Mouse (Mus musculus): ENCODE data around the gene Scamp4. TPM values are rescaled to one million over a fixed set of nuclear protein-coding genes. Genes with fewer than 3 reads are reported as not detected.
"Not testable (repeated sequence)": the region's sequence is repeated elsewhere in the genome, so short reads cannot be mapped to it uniquely, and the experiment has no call there.

The Scamp4 gene
- polyA plus RNA-seq, 1 experiment from 2014 or later = 62.1 TPM

GRCm38 (mm10) chr10:80604988-80605387 is 2.3 kb downstream of the Scamp4 start:
- ATAC-seq (ENCODE audit: low FRiP score, low TSS enrichment) = no peak
- WGBS = 82% methylated on average over 2 of the region's 2 CpGs
- no peaks in the 10 kb centered on the region for H3K27me3 ChIP-seq (ENCODE audit: control insufficient read depth, insufficient read depth, low read length)
- DNase-seq = no peak
- H3K4me2 ChIP-seq (ENCODE audit: low read length) = no peak overlapping the region
- H3K9ac ChIP-seq (replicated peaks; ENCODE audit: low read length) = no peak overlapping the region
- H3K36me3 ChIP-seq (ENCODE audit: control insufficient read depth, insufficient read depth, low read length) = peaks cover 42% of the 10 kb centered on the region
- H3K27ac ChIP-seq (replicated peaks; ENCODE audit: low read depth, low read length) = no peak overlapping the region
- peaks cover 15% of the 10 kb centered on the region for H3K4me1 ChIP-seq (ENCODE audit: control insufficient read depth, insufficient read depth, low read length)
- H3K9me3 ChIP-seq (ENCODE audit: control insufficient read depth, low read length) = no peaks in the 10 kb centered on the region
- no peak overlapping the region for H3K4me3 ChIP-seq (replicated peaks; ENCODE audit: low read depth, low read length)

- DNase-seq; H3K9ac ChIP-seq (replicated peaks; ENCODE audit: low read length); H3K4me2 ChIP-seq (ENCODE audit: low read length); H3K27ac ChIP-seq (replicated peaks; ENCODE audit: low read depth, low read length); H3K27me3 ChIP-seq (ENCODE audit: control insufficient read depth, insufficient read depth, low read length); H3K9me3 ChIP-seq (ENCODE audit: control insufficient read depth, low read length); H3K4me3 ChIP-seq (replicated peaks; ENCODE audit: low read depth, low read length); ATAC-seq (ENCODE audit: low FRiP score, low TSS enrichment): not testable (repeated sequence)
- peaks cover 46% of the 10 kb centered on the region for H3K36me3 ChIP-seq (ENCODE audit: control insufficient read depth, insufficient read depth, low read length)
- WGBS = 58% methylated on average over 2 of the region's 4 CpGs
- H3K4me1 ChIP-seq (ENCODE audit: control insufficient read depth, insufficient read depth, low read length) = peaks cover 15% of the 10 kb centered on the region
Observed at GRCm38 (mm10) chr10:80605721-80606120, 3.0 kb downstream of the Scamp4 start, which contains the start of gene Gm49322. Gene Gm49322, plus strand, starts transcription at chr10:80606021.

GRCm38 (mm10) chr10:80606306-80606705 is 3.6 kb downstream of the Scamp4 start:
- ATAC-seq (ENCODE audit: low FRiP score, low TSS enrichment) = no peak
- H3K4me3 ChIP-seq (replicated peaks; ENCODE audit: low read depth, low read length) = no peak overlapping the region
- WGBS = 91% methylated on average over 23 of the region's 23 CpGs

GRCm38 (mm10) chr10:80606737-80607350 is 4.2 kb downstream of the Scamp4 start:
- peaks cover 50% of the 10 kb centered on the region for H3K36me3 ChIP-seq (ENCODE audit: control insufficient read depth, insufficient read depth, low read length)
- H3K9me3 ChIP-seq (ENCODE audit: control insufficient read depth, low read length) = no peaks in the 10 kb centered on the region
- H3K4me2 ChIP-seq (ENCODE audit: low read length) = no peak overlapping the region
- 94% methylated on average over 34 of the region's 34 CpGs for WGBS
- peaks cover 15% of the 10 kb centered on the region for H3K4me1 ChIP-seq (ENCODE audit: control insufficient read depth, insufficient read depth, low read length)
- DNase-seq = no peak
- H3K27ac ChIP-seq (replicated peaks; ENCODE audit: low read depth, low read length) = no peak overlapping the region
- H3K9ac ChIP-seq (replicated peaks; ENCODE audit: low read length) = no peak overlapping the region
- no peaks in the 10 kb centered on the region for H3K27me3 ChIP-seq (ENCODE audit: control insufficient read depth, insufficient read depth, low read length)
- no peak for ATAC-seq (ENCODE audit: low FRiP score, low TSS enrichment)
- H3K4me3 ChIP-seq (replicated peaks; ENCODE audit: low read depth, low read length) = no peak overlapping the region

More at GRCm38 (mm10) chr10:80606306-80606705, 3.6 kb downstream of the Scamp4 start:
- Histone ChIP-seq H3K27me3 (ENCODE audit: control insufficient read depth, insufficient read depth, low read length) (no peaks in the 10 kb centered on the region), H3K27ac (replicated peaks; ENCODE audit: low read depth, low read length) (no peak overlapping the region), H3K4me1 (ENCODE audit: control insufficient read depth, insufficient read depth, low read length) (peaks cover 15% of the 10 kb centered on the region), H3K9ac (replicated peaks; ENCODE audit: low read length) (no peak overlapping the region), H3K9me3 (ENCODE audit: control insufficient read depth, low read length) (no peaks in the 10 kb centered on the region), H3K4me2 (ENCODE audit: low read length) (no peak overlapping the region), H3K36me3 (ENCODE audit: control insufficient read depth, insufficient read depth, low read length) (peaks cover 48% of the 10 kb centered on the region)
- no peak for DNase-seq

GRCm38 (mm10) chr10:80608435-80608834 is 5.8 kb downstream of the Scamp4 start:
- WGBS = 91% methylated on average over 3 of the region's 3 CpGs
- Histone ChIP-seq H3K4me3 (replicated peaks; ENCODE audit: low read depth, low read length) (no peak overlapping the region), H3K36me3 (ENCODE audit: control insufficient read depth, insufficient read depth, low read length) (peaks cover 58% of the 10 kb centered on the region), H3K27me3 (ENCODE audit: control insufficient read depth, insufficient read depth, low read length) (no peaks in the 10 kb centered on the region), H3K4me1 (ENCODE audit: control insufficient read depth, insufficient read depth, low read length) (peaks cover 8% of the 10 kb centered on the region), H3K9me3 (ENCODE audit: control insufficient read depth, low read length) (no peaks in the 10 kb centered on the region), H3K27ac (replicated peaks; ENCODE audit: low read depth, low read length) (no peak overlapping the region), H3K4me2 (ENCODE audit: low read length) (no peak overlapping the region), H3K9ac (replicated peaks; ENCODE audit: low read length) (no peak overlapping the region)
- DNase-seq (no peak), ATAC-seq (ENCODE audit: low FRiP score, low TSS enrichment) (no peak)

GRCm38 (mm10) chr10:80609269-80609924 is 6.7 kb downstream of the Scamp4 start:
- ATAC-seq (ENCODE audit: low FRiP score, low TSS enrichment) (no peak), DNase-seq (no peak)
- Histone ChIP-seq H3K27ac (replicated peaks; ENCODE audit: low read depth, low read length) (no peak overlapping the region), H3K4me2 (ENCODE audit: low read length) (no peak overlapping the region), H3K4me3 (replicated peaks; ENCODE audit: low read depth, low read length) (no peak overlapping the region), H3K27me3 (ENCODE audit: control insufficient read depth, insufficient read depth, low read length) (no peaks in the 10 kb centered on the region), H3K9ac (replicated peaks; ENCODE audit: low read length) (no peak overlapping the region), H3K4me1 (ENCODE audit: control insufficient read depth, insufficient read depth, low read length) (no peaks in the 10 kb centered on the region; the same call in 1 of the 2 replicates), H3K9me3 (ENCODE audit: control insufficient read depth, low read length) (no peaks in the 10 kb centered on the region), H3K36me3 (ENCODE audit: control insufficient read depth, insufficient read depth, low read length) (peaks cover 66% of the 10 kb centered on the region)
- 90% methylated on average over 10 of the region's 10 CpGs for WGBS

- H3K4me1 ChIP-seq (ENCODE audit: control insufficient read depth, insufficient read depth, low read length) = no peaks in the 10 kb centered on the region
- peaks cover 75% of the 10 kb centered on the region for H3K36me3 ChIP-seq (ENCODE audit: control insufficient read depth, insufficient read depth, low read length)
- H3K9me3 ChIP-seq (ENCODE audit: control insufficient read depth, low read length) = no peaks in the 10 kb centered on the region
- no peak for ATAC-seq (ENCODE audit: low FRiP score, low TSS enrichment)
- H3K27me3 ChIP-seq (ENCODE audit: control insufficient read depth, insufficient read depth, low read length) = no peaks in the 10 kb centered on the region
- no peak for DNase-seq
- H3K4me3 ChIP-seq (replicated peaks; ENCODE audit: low read depth, low read length) = no peak overlapping the region
- 92% methylated on average over 9 of the region's 9 CpGs for WGBS
- no peak overlapping the region for H3K9ac ChIP-seq (replicated peaks; ENCODE audit: low read length)
- no peak overlapping the region for H3K4me2 ChIP-seq (ENCODE audit: low read length)
- no peak overlapping the region for H3K27ac ChIP-seq (replicated peaks; ENCODE audit: low read depth, low read length)
Observed at GRCm38 (mm10) chr10:80610116-80610785, 7.6 kb downstream of the Scamp4 start.

- Histone ChIP-seq H3K4me2 (ENCODE audit: low read length) (no peak overlapping the region), H3K27ac (replicated peaks; ENCODE audit: low read depth, low read length) (no peak overlapping the region), H3K9ac (replicated peaks; ENCODE audit: low read length) (no peak overlapping the region), H3K9me3 (ENCODE audit: control insufficient read depth, low read length) (no peaks in the 10 kb centered on the region), H3K4me3 (replicated peaks; ENCODE audit: low read depth, low read length) (no peak overlapping the region), H3K4me1 (ENCODE audit: control insufficient read depth, insufficient read depth, low read length) (no peaks in the 10 kb centered on the region), H3K27me3 (ENCODE audit: control insufficient read depth, insufficient read depth, low read length) (no peaks in the 10 kb centered on the region), H3K36me3 (ENCODE audit: control insufficient read depth, insufficient read depth, low read length) (peaks cover 80% of the 10 kb centered on the region)
- ATAC-seq (ENCODE audit: low FRiP score, low TSS enrichment) (no peak), DNase-seq (peak; percentile 62)
- 80% methylated on average over 4 of the region's 4 CpGs for WGBS
Observed at GRCm38 (mm10) chr10:80611024-80611423, 8.4 kb downstream of the Scamp4 start.
